8 mouse cellular contexts compared by ENCODE assay signal in genomic region chr14:78724414-78725306, GRCm38 (mm10). TPM values are rescaled to one million over a fixed set of nuclear protein-coding genes. Genes with fewer than 3 reads are reported as not detected.
DNase-seq lines count a peak whose midpoint lies in the region; ATAC-seq and TF ChIP-seq lines count a peak whose summit lies in the region.

No protein-coding gene starts in this region.

- H3K27ac ChIP-seq in bone marrow macrophage, adult 2 months (ENCODE audit: insufficient read depth, low read depth, low read length), result no peak overlapping the region
- H3K27ac ChIP-seq in embryonic fibroblast, embryonic 13.5 days (ENCODE audit: insufficient read depth, low read length), result peak overlapping the region; percentile 41
- peak overlapping the region; percentile 63 to 85 for H3K27ac ChIP-seq in heart, embryonic 14.5 days (replicated peaks in 1 of 2; ENCODE audit: control insufficient read depth in 1 of 2, insufficient read depth in 1 of 2, low read depth in 2 of 2, low read length in 2 of 2)
- H3K27ac ChIP-seq in kidney, embryonic 15.5 days, result peak overlapping the region; percentile 78
- H3K27ac ChIP-seq in liver, postnatal 0 days (ENCODE audit: low read depth), result peak overlapping the region; percentile 60
- H3K27ac ChIP-seq in neural tube, embryonic 12.5 days, result no peak overlapping the region

- no peaks in the 10 kb centered on the region for H3K27me3 ChIP-seq in E14TG2a.4 (ENCODE audit: insufficient read depth, low read length)
- H3K27me3 ChIP-seq in heart, embryonic 14.5 days (ENCODE audit: control insufficient read depth, insufficient read depth, low read length), result no peaks in the 10 kb centered on the region
- no peaks in the 10 kb centered on the region for H3K27me3 ChIP-seq in kidney, embryonic 15.5 days
- H3K27me3 ChIP-seq in liver, postnatal 0 days (ENCODE audit: insufficient read depth, low read length), result no peaks in the 10 kb centered on the region
- 0 out of 2 replicates have a peak, but pooled peaks cover 3% of the 10 kb centered on the region for H3K27me3 ChIP-seq in neural tube, embryonic 12.5 days (replicated peaks)

- peaks cover 76% of the 10 kb centered on the region for H3K4me1 ChIP-seq in E14TG2a.4 (replicated peaks; ENCODE audit: low read depth, low read length)
- H3K4me1 ChIP-seq in bone marrow macrophage, adult 2 months (ENCODE audit: control insufficient read depth, insufficient read depth, low read length), result no peaks in the 10 kb centered on the region; the same call in 1 of the 2 replicates
- H3K4me1 ChIP-seq in embryonic fibroblast, embryonic 13.5 days (ENCODE audit: control insufficient read depth, insufficient read depth, low read length), result peaks cover 2% of the 10 kb centered on the region; the same call in 1 of the 2 replicates
- peaks cover 6 to 18% of the 10 kb centered on the region in 2 experiments; a peak in 2 of 4 replicates for H3K4me1 ChIP-seq in heart, embryonic 14.5 days (ENCODE audit: control insufficient read depth in 2 of 2, insufficient read depth in 2 of 2, low read length in 2 of 2)
- H3K4me1 ChIP-seq in kidney, embryonic 15.5 days, result peaks cover 18% of the 10 kb centered on the region
- H3K4me1 ChIP-seq in liver, postnatal 0 days (ENCODE audit: insufficient read depth), result peaks cover 10% of the 10 kb centered on the region
- peaks cover 14% of the 10 kb centered on the region for H3K4me1 ChIP-seq in neural tube, embryonic 12.5 days

- peak; percentile 65 for DNase-seq in liver, postnatal 0 days
- DNase-seq in thymus, postnatal 10 days (ENCODE audit: low spot score in 2 of 2), result peak; percentile 5 to 37

- no peak for TF ChIP-seq EP300 in liver, postnatal 0 days (IDR thresholded peaks at IDR 0.05; ENCODE audit: low read depth)

- TF ChIP-seq CTCF in E14TG2a.4 (conservative IDR thresholded peaks at IDR 0.05; ENCODE audit: low read length), result no peak
- no peak for TF ChIP-seq CTCF in bone marrow macrophage, adult 2 months (IDR thresholded peaks at IDR 0.05; ENCODE audit: low read depth, low read length)
- TF ChIP-seq CTCF in embryonic fibroblast, embryonic 13.5 days (IDR thresholded peaks at IDR 0.05; ENCODE audit: borderline replicate concordance, insufficient read depth, low read length), result no peak
- peak; percentile 26; the same call in 1 of the 2 replicates for TF ChIP-seq CTCF in liver, postnatal 0 days (IDR thresholded peaks at IDR 0.05; ENCODE audit: low read depth)

- no peaks in the 10 kb centered on the region for H3K9me3 ChIP-seq in E14TG2a.4 (ENCODE audit: low read length)
- no peaks in the 10 kb centered on the region for H3K9me3 ChIP-seq in heart, embryonic 14.5 days (ENCODE audit: control insufficient read depth, low read length)
- H3K9me3 ChIP-seq in kidney, embryonic 15.5 days (replicated peaks), result no peaks in the 10 kb centered on the region
- H3K9me3 ChIP-seq in liver, postnatal 0 days (ENCODE audit: low read length), result no peaks in the 10 kb centered on the region
- H3K9me3 ChIP-seq in neural tube, embryonic 12.5 days, result no peaks in the 10 kb centered on the region

- peak overlapping the region; percentile 78 for H3K9ac ChIP-seq in heart, embryonic 14.5 days (ENCODE audit: low read length)
- H3K9ac ChIP-seq in kidney, embryonic 15.5 days, result peak overlapping the region; percentile 59
- H3K9ac ChIP-seq in liver, postnatal 0 days (replicated peaks), result peak overlapping the region; percentile 68
- peak overlapping the region; percentile 70 for H3K9ac ChIP-seq in neural tube, embryonic 12.5 days

- TF ChIP-seq POLR2A in bone marrow macrophage, adult 2 months (IDR thresholded peaks at IDR 0.05; ENCODE audit: borderline replicate concordance, low read depth, low read length), result no peak
- peak; percentile 77 for TF ChIP-seq POLR2A in embryonic fibroblast, embryonic 13.5 days (IDR thresholded peaks at IDR 0.05; ENCODE audit: low read depth, low read length)

- H3K36me3 ChIP-seq in E14TG2a.4 (ENCODE audit: insufficient read depth, low read length), result 0 out of 2 replicates have a peak, but pooled peaks cover 4% of the 10 kb centered on the region
- H3K36me3 ChIP-seq in heart, embryonic 14.5 days (ENCODE audit: control insufficient read depth, insufficient read depth, low read length), result no peaks in the 10 kb centered on the region
- H3K36me3 ChIP-seq in kidney, embryonic 15.5 days, result no peaks in the 10 kb centered on the region
- H3K36me3 ChIP-seq in liver, postnatal 0 days (replicated peaks; ENCODE audit: insufficient read depth, low read length), result no peaks in the 10 kb centered on the region
- no peaks in the 10 kb centered on the region for H3K36me3 ChIP-seq in neural tube, embryonic 12.5 days

- peak; percentile 83 for ATAC-seq in heart, embryonic 14.5 days (ENCODE audit: insufficient number of reproducible peaks, insufficient read depth, low FRiP score, low read depth)
- ATAC-seq in kidney, embryonic 15.5 days (replicated peaks; ENCODE audit: low FRiP score), result peak; percentile 95
- peak; percentile 82 for ATAC-seq in liver, postnatal 0 days
- peak; percentile 89 for ATAC-seq in neural tube, embryonic 12.5 days (ENCODE audit: low FRiP score, low read depth)

- peak overlapping the region; percentile 92 for H3K4me2 ChIP-seq in heart, embryonic 14.5 days (ENCODE audit: low read length)
- peak overlapping the region; percentile 95 for H3K4me2 ChIP-seq in kidney, embryonic 15.5 days
- peak overlapping the region; percentile 69 for H3K4me2 ChIP-seq in liver, postnatal 0 days (ENCODE audit: low read depth, low read length)
- H3K4me2 ChIP-seq in neural tube, embryonic 12.5 days (replicated peaks), result peak overlapping the region; percentile 97

- WGBS in heart, embryonic 14.5 days, result under 1% methylated on average over 52 of the region's 52 CpGs
- 1% methylated on average over 52 of the region's 52 CpGs for WGBS in kidney, embryonic 15.5 days
- WGBS in liver, postnatal 0 days (ENCODE audit: insufficient replicate concordance), result 2% methylated on average over 52 of the region's 52 CpGs
- WGBS in neural tube, embryonic 12.5 days, result 1% methylated on average over 52 of the region's 52 CpGs

- peak overlapping the region; percentile 89 for H3K4me3 ChIP-seq in E14TG2a.4 (replicated peaks; ENCODE audit: low read length)
- H3K4me3 ChIP-seq in bone marrow macrophage, adult 2 months (ENCODE audit: insufficient read depth, low read length), result peak overlapping the region; percentile 63
- H3K4me3 ChIP-seq in embryonic fibroblast, embryonic 13.5 days (ENCODE audit: insufficient read depth, low read length), result peak overlapping the region; percentile 34
- peak overlapping the region; percentile 69 to 72 for H3K4me3 ChIP-seq in heart, embryonic 14.5 days (ENCODE audit: control insufficient read depth in 1 of 2, insufficient read depth in 1 of 2, low read depth in 1 of 2, low read length in 2 of 2)
- H3K4me3 ChIP-seq in kidney, embryonic 15.5 days (replicated peaks), result peak overlapping the region; percentile 69
- H3K4me3 ChIP-seq in liver, postnatal 0 days (ENCODE audit: low read depth, low read length), result peak overlapping the region; percentile 46
- peak overlapping the region; percentile 65 for H3K4me3 ChIP-seq in neural tube, embryonic 12.5 days

RNA-seq across cellular contexts. Expression of gene Dgkh, which starts 7.9 kb away (rescaled TPM):
- polyA plus RNA-seq in bone marrow macrophage, adult 2 months (2012; ENCODE audit: insufficient read depth, insufficient read length, missing spikeins), result 6.6 and 6.8 TPM in 2 replicates
- polyA plus RNA-seq in embryonic fibroblast, embryonic 13.5 days (2011; ENCODE audit: insufficient read length, low read depth, missing spikeins), result 11.1 and 13.7 TPM in 2 replicates
- 2.8 and 3.6 TPM in 2 replicates for polyA plus RNA-seq in heart, embryonic 14.5 days (2014; fragmentation: Nextera tagmentation; extraction: Ambion mirVana)
- 2.3 and 2.5 TPM in 2 replicates for polyA plus RNA-seq in kidney, embryonic 15.5 days (2015; fragmentation: Nextera tagmentation; extraction: Ambion mirVana)
- 0.33 and 0.48 TPM in 2 replicates for polyA plus RNA-seq in liver, postnatal 0 days (2015; fragmentation: Nextera tagmentation; extraction: Ambion mirVana)
- 8.0 and 12.8 TPM in 2 replicates for polyA plus RNA-seq in neural tube, embryonic 12.5 days (2016; fragmentation: Nextera tagmentation; extraction: Ambion mirVana)

Comparison
In these comparisons a context has a peak if more than half of its experiments do, and no peak if none do; other contexts are left out.
1. H3K4me3 ChIP-seq: peak in every context shown above with its lines; median percentile 89 in E14TG2a.4; 70 in heart, embryonic 14.5 days; 69 in kidney, embryonic 15.5 days; 65 in neural tube, embryonic 12.5 days; 63 in bone marrow macrophage, adult 2 months; 46 in liver, postnatal 0 days; 34 in embryonic fibroblast, embryonic 13.5 days.
2. H3K27ac ChIP-seq: peak in embryonic fibroblast, embryonic 13.5 days (single experiment), heart, embryonic 14.5 days (2 of 2), kidney, embryonic 15.5 days (single experiment) and liver, postnatal 0 days (single experiment); none in bone marrow macrophage, adult 2 months (single experiment) and neural tube, embryonic 12.5 days (single experiment).
3. Peak in every context shown above with its lines, with median percentiles within 50 percentile points of each other: ATAC-seq, H3K4me2 ChIP-seq and H3K9ac ChIP-seq.